Mouse (Mus musculus) CH12.LX (cell line): ENCODE data around the gene Prdm2. TPM values are rescaled to one million over a fixed set of nuclear protein-coding genes. Genes with fewer than 3 reads are reported as not detected.

ENCODE experiments used
- DNase-seq: peaks from one replicate; pipeline ENCODE4 v3.0.0-alpha.2; 2013; ENCODE audit errors: extremely low read depth
- H3K27ac ChIP-seq: 2 replicates; pipeline ENCODE4 v1.5.1; 2012; ENCODE audit warnings: low read depth, mild to moderate bottlenecking, control low read depth, moderate library complexity; ENCODE audit not compliant: insufficient read depth
- H3K27me3 ChIP-seq: replicated peaks from 2 replicates; pipeline ENCODE3; 2012; ENCODE audit warnings: inconsistent platforms
- H3K36me3 ChIP-seq, 2 experiments: replicated peaks in 1 of 2; 2 replicates each; pipeline versions ENCODE3 to v1.6.1; 2012; ENCODE audit warnings: inconsistent platforms in 1 of 2, low read length in 1 of 2, mild to moderate bottlenecking in 1 of 2, mixed read lengths in 1 of 2, moderate library complexity in 1 of 2; ENCODE audit not compliant: control insufficient read depth in 1 of 2, insufficient read depth in 1 of 2
- H3K4me1 ChIP-seq, 2 experiments: 2 replicates each; pipeline ENCODE4 v1.6.1; 2012; ENCODE audit warnings: inconsistent platforms in 1 of 2, moderate library complexity in 1 of 2; ENCODE audit not compliant: insufficient read depth in 2 of 2, control insufficient read depth in 1 of 2
- H3K4me2 ChIP-seq: 2 replicates; pipeline ENCODE4 v1.6.1; 2012; ENCODE audit warnings: low read depth, mild to moderate bottlenecking, control low read depth; ENCODE audit not compliant: poor library complexity, insufficient read depth, severe bottlenecking
- H3K4me3 ChIP-seq, 3 experiments: fragments of 150-350 bp in 1 of 3; sonication (generic) in 1 of 3; replicated peaks in 1 of 3; 2 replicates each; pipeline versions ENCODE3 to v1.5.1; 2011 to 2012; ENCODE audit warnings: low read depth in 2 of 3, low read length in 2 of 3, mild to moderate bottlenecking in 2 of 3, moderate library complexity in 2 of 3, control low read depth in 1 of 3, improper control_type of control experiment in 1 of 3, inconsistent platforms in 1 of 3, mixed read lengths in 1 of 3; ENCODE audit not compliant: poor library complexity in 1 of 3
- H3K79me2 ChIP-seq: replicated peaks from 2 replicates; pipeline ENCODE4 v1.6.1; 2012; ENCODE audit warnings: mild to moderate bottlenecking, moderate library complexity; ENCODE audit not compliant: control insufficient read depth, poor library complexity, insufficient read depth, severe bottlenecking; ENCODE audit errors: extremely low read depth
- H3K9ac ChIP-seq: 2 replicates; pipeline ENCODE4 v1.6.1; 2012; ENCODE audit warnings: low read depth, mild to moderate bottlenecking, control low read depth, moderate library complexity; ENCODE audit not compliant: insufficient read depth
- H3K9me3 ChIP-seq: replicated peaks from 2 replicates; pipeline ENCODE3; 2012; ENCODE audit warnings: low read length, inconsistent platforms, mixed read lengths
- BHLHE40 ChIP-seq: IDR thresholded peaks from 2 replicates; pipeline ENCODE4 v1.6.1; 2011; ENCODE audit warnings: mild to moderate bottlenecking, low read depth, low read length, improper control_type of control experiment
- CHD1 ChIP-seq: IDR thresholded peaks from 2 replicates; pipeline ENCODE4 v1.6.1; 2012; ENCODE audit warnings: low read depth, low read length, improper control_type of control experiment, inconsistent platforms
- CHD2 ChIP-seq: IDR thresholded peaks from 2 replicates; pipeline ENCODE4 v1.6.1; 2011; ENCODE audit warnings: low read length, improper control_type of control experiment
- CTCF ChIP-seq, 2 experiments: IDR thresholded peaks in 1 of 2; conservative IDR thresholded peaks in 1 of 2; 2 replicates each; pipeline ENCODE4 v1.5.1; 2011 to 2012; ENCODE audit warnings: low read depth in 2 of 2, low read length in 2 of 2, improper control_type of control experiment in 1 of 2, inconsistent platforms in 1 of 2, mild to moderate bottlenecking in 1 of 2, moderate library complexity in 1 of 2
- E2F4 ChIP-seq: IDR thresholded peaks from 2 replicates; pipeline ENCODE4 v1.6.1; 2011; ENCODE audit warnings: low read depth, low read length, improper control_type of control experiment; ENCODE audit not compliant: insufficient replicate concordance
- ELF1 ChIP-seq: IDR thresholded peaks from 2 replicates; pipeline ENCODE4 v1.6.1; 2014; ENCODE audit warnings: low read depth, mild to moderate bottlenecking, inconsistent platforms, low read length, improper control_type of control experiment
- ETS1 ChIP-seq: conservative IDR thresholded peaks from 2 replicates; pipeline ENCODE4 v1.6.1; 2012; ENCODE audit warnings: low read depth, mild to moderate bottlenecking, inconsistent platforms, low read length, improper control_type of control experiment, moderate library complexity
- GABPA ChIP-seq: IDR thresholded peaks from 2 replicates; pipeline ENCODE4 v1.6.1; 2012; ENCODE audit warnings: low read depth, low read length, improper control_type of control experiment, inconsistent platforms; ENCODE audit not compliant: insufficient replicate concordance
- IRF4 ChIP-seq: IDR thresholded peaks from 2 replicates; pipeline ENCODE4 v1.6.1; 2014; ENCODE audit warnings: low read depth, mild to moderate bottlenecking, inconsistent platforms, low read length, improper control_type of control experiment
- JUND ChIP-seq: conservative IDR thresholded peaks from 2 replicates; pipeline ENCODE4 v1.6.1; 2011; ENCODE audit warnings: low read depth, low read length, improper control_type of control experiment
- KAT2A ChIP-seq: IDR thresholded peaks from 2 replicates; pipeline ENCODE4 v1.6.1; 2012; ENCODE audit warnings: low read length, improper control_type of control experiment, inconsistent platforms; ENCODE audit not compliant: insufficient replicate concordance
- MAFK ChIP-seq: IDR thresholded peaks from 2 replicates; pipeline ENCODE4 v1.6.1; 2011; ENCODE audit warnings: low read length, improper control_type of control experiment; ENCODE audit not compliant: insufficient replicate concordance
- MAX ChIP-seq: IDR thresholded peaks from 2 replicates; pipeline ENCODE4 v1.6.1; 2011; ENCODE audit warnings: low read length, improper control_type of control experiment
- MAZ ChIP-seq: IDR thresholded peaks from 2 replicates; pipeline ENCODE4 v1.6.1; 2012; ENCODE audit warnings: low read depth, mild to moderate bottlenecking, inconsistent platforms, low read length, improper control_type of control experiment, moderate library complexity
- MEF2A ChIP-seq: IDR thresholded peaks from 2 replicates; pipeline ENCODE4 v1.6.1; 2014; ENCODE audit warnings: low read depth, mild to moderate bottlenecking, inconsistent platforms, low read length, improper control_type of control experiment, borderline replicate concordance
- MYC ChIP-seq: IDR thresholded peaks from 2 replicates; pipeline ENCODE4 v1.6.1; 2011; ENCODE audit warnings: low read depth, mild to moderate bottlenecking, improper control_type of control experiment, low read length
- NELFE ChIP-seq: IDR thresholded peaks from 2 replicates; pipeline ENCODE4 v1.6.1; 2011; ENCODE audit warnings: low read depth, low read length, improper control_type of control experiment
- NRF1 ChIP-seq: IDR thresholded peaks from 2 replicates; pipeline ENCODE4 v1.6.1; 2014; ENCODE audit warnings: low read depth, mild to moderate bottlenecking, inconsistent platforms, low read length, improper control_type of control experiment, moderate library complexity
- PAX5 ChIP-seq: IDR thresholded peaks from 2 replicates; pipeline ENCODE4 v1.6.1; 2012; ENCODE audit warnings: low read length, inconsistent platforms, mixed read lengths
- POLR2A ChIP-seq: IDR thresholded peaks from 2 replicates; pipeline ENCODE4 v1.6.1; 2011; ENCODE audit warnings: low read depth, mild to moderate bottlenecking, improper control_type of control experiment, low read length
- POLR2AphosphoS2 ChIP-seq: IDR thresholded peaks from 2 replicates; pipeline ENCODE4 v1.6.1; 2011; ENCODE audit warnings: low read depth, low read length, improper control_type of control experiment
- RAD21 ChIP-seq: IDR thresholded peaks from 2 replicates; pipeline ENCODE4 v1.6.1; 2011; ENCODE audit warnings: low read depth, mild to moderate bottlenecking, low read length, improper control_type of control experiment, moderate library complexity
- SIN3A ChIP-seq: IDR thresholded peaks from 2 replicates; pipeline ENCODE4 v1.6.1; 2012; ENCODE audit warnings: low read length, improper control_type of control experiment, inconsistent platforms
- SMC3 ChIP-seq: IDR thresholded peaks from 2 replicates; pipeline ENCODE4 v1.6.1; 2011; ENCODE audit warnings: low read depth, low read length, improper control_type of control experiment
- TCF12 ChIP-seq: IDR thresholded peaks from 2 replicates; pipeline ENCODE4 v1.6.1; 2014; ENCODE audit warnings: low read depth, mild to moderate bottlenecking, inconsistent platforms, low read length, improper control_type of control experiment
- UBTF ChIP-seq: IDR thresholded peaks from 2 replicates; pipeline ENCODE4 v1.6.1; 2012; ENCODE audit warnings: low read depth, mild to moderate bottlenecking, inconsistent platforms, low read length, improper control_type of control experiment, moderate library complexity
- USF1 ChIP-seq: IDR thresholded peaks from 2 replicates; pipeline ENCODE4 v1.6.1; 2014; ENCODE audit warnings: low read depth, mild to moderate bottlenecking, inconsistent platforms, low read length, improper control_type of control experiment
- USF2 ChIP-seq: conservative IDR thresholded peaks from 2 replicates; pipeline ENCODE4 v1.6.1; 2011; ENCODE audit warnings: low read depth, low read length, improper control_type of control experiment
- ZC3H11A ChIP-seq: IDR thresholded peaks from 2 replicates; pipeline ENCODE4 v1.6.1; 2012; ENCODE audit warnings: low read depth, mild to moderate bottlenecking, inconsistent platforms, low read length, improper control_type of control experiment
- ZKSCAN1 ChIP-seq: IDR thresholded peaks from 2 replicates; pipeline ENCODE4 v1.6.1; 2012; ENCODE audit warnings: low read depth, inconsistent platforms, low read length, improper control_type of control experiment, borderline replicate concordance
- ZNF384 ChIP-seq: IDR thresholded peaks from 2 replicates; pipeline ENCODE4 v1.6.1; 2012; ENCODE audit warnings: low read depth, low read length, improper control_type of control experiment, inconsistent platforms
- dilution Hi-C: fragments of 300-500 bp; cut with MboI; formaldehyde crosslinking; loops from 2 replicates; pipeline ENCODE4 v1.14.3; 2020; ENCODE audit warnings: low sequenced_read_pairs; ENCODE audit not compliant: extremely low pct_unique_long_range_greater_than_20kb, extremely low pct_ligation_motif_present
- in situ Hi-C: fragments of 300-500 bp; cut with MboI; formaldehyde crosslinking; loops from 3 replicates; pipeline ENCODE4 v1.14.3; 2019; ENCODE audit warnings: low sequenced_read_pairs, low pct_ligation_motif_present, low pct_unique_long_range_greater_than_20kb, mixed read lengths
- polyA plus RNA-seq: library from polyadenylated mRNA; unstranded; fragments of >175 nt; gene quantifications from 2 replicates; pipeline ENCODE4 v1.2.1, GENCODE M21; 2012; ENCODE audit warnings: low read depth; ENCODE audit not compliant: insufficient read length
- total RNA-seq, 2 experiments: library from RNA; depleted of rRNA; stranded (reverse); fragments of 300-350 nt in 1 of 2; fragments of >200 nt in 1 of 2; gene quantifications; 2 replicates each; pipeline ENCODE4 v1.2.3; 2012 to 2014

The Prdm2 gene
- total and polyA plus RNA-seq, 3 experiments = 3.8 to 16.1 (median 7.1) TPM

GRCm38 (mm10) chr4:143161619-143162479, 50.9 kb downstream of the Prdm2 start (continued):
- peak; percentile 88 for TF ChIP-seq POLR2A
- no peak for TF ChIP-seq USF2
- peak; percentile 86; the same call in 1 of the 2 replicates for TF ChIP-seq UBTF

- Histone ChIP-seq H3K9ac (peak overlapping the region; percentile 93), H3K4me1 (peaks cover 5 to 60% of the 10 kb centered on the region in 2 experiments), H3K9me3 (no peaks in the 10 kb centered on the region), H3K4me2 (peak overlapping the region; percentile 80), H3K36me3 (peaks cover 30 to 51% of the 10 kb centered on the region in 2 experiments), H3K79me2 (peaks cover 52% of the 10 kb centered on the region), H3K27me3 (no peaks in the 10 kb centered on the region), H3K4me3 (peak overlapping the region; percentile 17 to 84 (median 79)), H3K27ac (no peak overlapping the region)
- in situ Hi-C loops = loop anchor here (5.0 kb wide), 1 partner anchor 41 kb away; no protein-coding TSS in a partner anchor
- no peak for DNase-seq
- TF ChIP-seq ELF1 (no peak), KAT2A (no peak), PAX5 (no peak), ZC3H11A (no peak), JUND (no peak), E2F4 (no peak), USF2 (no peak), USF1 (no peak), MAFK (no peak), POLR2AphosphoS2 (no peak), ZNF384 (no peak), CHD2 (no peak), NRF1 (no peak), ZKSCAN1 (no peak), MYC (no peak), MAX (no peak), UBTF (no peak), BHLHE40 (no peak)
- dilution Hi-C loops = no loop called here
Observed at GRCm38 (mm10) chr4:143160826-143161225, 52.0 kb downstream of the Prdm2 start.

GRCm38 (mm10) chr4:143159336-143159735, 53.5 kb downstream of the Prdm2 start:
- H3K9ac ChIP-seq = no peak overlapping the region
- H3K9me3 ChIP-seq = no peaks in the 10 kb centered on the region
- H3K79me2 ChIP-seq = peaks cover 66% of the 10 kb centered on the region
- H3K27me3 ChIP-seq = no peaks in the 10 kb centered on the region
- no peak overlapping the region for H3K4me2 ChIP-seq
- H3K36me3 ChIP-seq = peaks cover 21 to 56% of the 10 kb centered on the region in 2 experiments
- H3K4me1 ChIP-seq = peaks cover 5 to 74% of the 10 kb centered on the region in 2 experiments
- no peak for DNase-seq
- no peak overlapping the region for H3K4me3 ChIP-seq
- dilution Hi-C loops = no loop called here
- in situ Hi-C loops = no loop called here
- no peak overlapping the region for H3K27ac ChIP-seq
- no peak for TF ChIP-seq POLR2A
- TF ChIP-seq KAT2A = no peak
- no peak for TF ChIP-seq NELFE
- no peak for TF ChIP-seq TCF12
- no peak for TF ChIP-seq CTCF (conservative IDR thresholded peaks at IDR 0.05 in 1 of 2, IDR thresholded peaks at IDR 0.05 in 1 of 2; ENCODE audit: low read depth in 2 of 2, low read length in 2 of 2)
- no peak for TF ChIP-seq ETS1
- TF ChIP-seq RAD21 = no peak
- TF ChIP-seq CHD1 = no peak
- no peak for TF ChIP-seq MYC
- TF ChIP-seq MAZ = no peak
- no peak for TF ChIP-seq MEF2A
- no peak for TF ChIP-seq SIN3A
- TF ChIP-seq GABPA = no peak
- TF ChIP-seq USF1 = no peak
- no peak for TF ChIP-seq IRF4
- TF ChIP-seq SMC3 = no peak
- no peak for TF ChIP-seq MAFK
